Mouse (Mus musculus) ES-E14 (cell line): ENCODE results near the gene I830077J02Rik.

Experiments
- CHD2 ChIP-seq: IDR thresholded peaks from 2 replicates; pipeline ENCODE4 v1.6.1; 2014; ENCODE audit warnings: mild to moderate bottlenecking, low read depth, low read length, inconsistent platforms
- HCFC1 ChIP-seq: IDR thresholded peaks from 2 replicates; pipeline ENCODE4 v1.6.1; 2012; ENCODE audit warnings: low read length, inconsistent platforms, borderline replicate concordance; ENCODE audit not compliant: insufficient read depth
- MAFK ChIP-seq: IDR thresholded peaks from 2 replicates; pipeline ENCODE4 v1.6.1; 2014; ENCODE audit warnings: mild to moderate bottlenecking, low read depth, low read length, inconsistent platforms; ENCODE audit not compliant: insufficient read depth
- ZC3H11A ChIP-seq: IDR thresholded peaks from 2 replicates; pipeline ENCODE4 v1.6.1; 2012; ENCODE audit warnings: low read depth, mild to moderate bottlenecking, inconsistent platforms, low read length, borderline replicate concordance

DNA sequence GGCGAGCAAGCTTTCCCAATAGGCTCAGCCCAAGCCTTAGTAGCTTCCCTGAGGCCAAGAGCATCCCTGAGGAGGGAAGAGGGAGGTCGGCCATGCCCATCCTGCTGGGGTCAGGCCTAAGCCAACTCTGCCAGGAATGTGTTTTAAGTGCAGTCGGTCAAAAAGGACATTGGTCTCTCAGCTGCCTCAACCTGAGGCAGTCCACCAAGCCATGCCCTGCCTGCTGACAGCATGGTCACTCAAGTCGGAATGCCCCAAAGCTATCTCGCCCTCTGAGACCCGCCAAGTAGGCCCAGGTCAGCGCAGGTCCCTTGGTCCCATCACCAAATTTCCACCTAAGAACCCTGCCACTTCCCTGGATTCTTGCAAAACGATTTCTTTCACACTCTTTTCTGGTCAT is 53.7 kb downstream of the I830077J02Rik start:
- TF ChIP-seq ZC3H11A (no peak), HCFC1 (no peak), CHD2 (no peak), MAFK (no peak)
